Mouse (Mus musculus) naive thymus-derived CD4-positive, alpha-beta T cell, adult 5 months (primary cell): ENCODE results near the gene Olfr872. TPM values are rescaled to one million over a fixed set of nuclear protein-coding genes. Genes with fewer than 3 reads are reported as not detected.

ENCODE experiments used
- polyA plus RNA-seq: library from polyadenylated mRNA; unstranded; fragments of 100-300 nt; shearing (Covaris generic); gene quantifications from one replicate; pipeline ENCODE4 v1.2.1, GENCODE M21; 2017

Olfr872 gene
- 0.24 TPM for polyA plus RNA-seq

GRCm38 (mm10) chr9:20236819-20237218 lies at the start of gene Olfr872:
TSS of gene Olfr872 (plus strand) at chr9:20237119.

GRCm38 (mm10) chr9:20211907-20212306 lies 25.0 kb upstream of the Olfr872 start, which contains the start of gene Olfr871:
TSS of gene Olfr871 (plus strand) at chr9:20212207.

GRCm38 (mm10) chr9:20282051-20282450 lies 45.1 kb downstream of the Olfr872 start, which contains the start of gene Olfr39:
TSS of gene Olfr39 (plus strand) at chr9:20282351.

GRCm38 (mm10) chr9:20298232-20298631 lies 61.3 kb downstream of the Olfr872 start, which contains the start of gene Olfr873:
TSS of gene Olfr873 (plus strand) at chr9:20298532.

Other genes with a start within 250 kb of the Olfr872 start
- not detected for gene Olfr866, start 209.1 kb upstream of the Olfr872 start, polyA plus RNA-seq
- not detected for gene Olfr867, start 179.6 kb upstream of the Olfr872 start, polyA plus RNA-seq
- gene Olfr868, start 138.5 kb upstream of the Olfr872 start, polyA plus RNA-seq, result not detected
- gene Olfr869, start 108.1 kb upstream of the Olfr872 start, polyA plus RNA-seq, result not detected
- not detected for gene Olfr870, start 63.1 kb upstream of the Olfr872 start, polyA plus RNA-seq
- not detected for gene Olfr871, start 24.9 kb upstream of the Olfr872 start, polyA plus RNA-seq
- gene Olfr39, start 45.2 kb downstream of the Olfr872 start, polyA plus RNA-seq, result 0.32 TPM
- gene Olfr873, start 61.4 kb downstream of the Olfr872 start, polyA plus RNA-seq, result not detected
- gene Olfr18, start 99.0 kb downstream of the Olfr872 start, polyA plus RNA-seq, result 0.30 TPM
- 26.3 TPM for gene Zfp560, start 148.1 kb downstream of the Olfr872 start, polyA plus RNA-seq
- 26.6 TPM for gene Zfp26, start 223.0 kb downstream of the Olfr872 start, polyA plus RNA-seq